Mouse (Mus musculus): ENCODE measurements around the gene Olfr1367. TPM values are rescaled to one million over a fixed set of nuclear protein-coding genes. Genes with fewer than 3 reads are reported as not detected.

Gene Olfr1367
- polyA plus RNA-seq (2012; rRNA removed): not detected in 2 replicates

DNA sequence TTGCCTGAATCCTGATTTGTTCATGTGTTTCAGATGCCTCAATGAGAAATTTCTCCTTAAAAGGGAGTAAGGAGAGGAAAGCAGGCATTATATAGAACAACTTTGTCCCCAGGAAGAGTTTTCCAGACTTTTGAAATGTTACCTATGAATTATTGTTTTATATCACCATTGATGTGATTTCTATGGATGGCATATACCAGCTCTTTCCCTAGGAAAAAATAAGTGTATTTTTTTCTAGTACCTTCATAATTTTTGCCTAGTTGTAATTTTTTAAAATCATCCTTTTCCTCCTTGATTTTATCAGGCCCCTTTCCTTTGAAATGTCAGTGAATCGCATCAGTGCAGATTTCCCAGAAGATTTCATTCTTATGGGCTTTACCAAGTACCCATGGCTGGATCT is at the start of gene Olfr1367:
Olfr1367 (plus strand) TSS at position 301 of the 400 bp plus-strand sequence.
- DNase-seq (ENCODE audit: extremely low spot score in 1 of 2, low spot score in 1 of 2): no peak

DNA sequence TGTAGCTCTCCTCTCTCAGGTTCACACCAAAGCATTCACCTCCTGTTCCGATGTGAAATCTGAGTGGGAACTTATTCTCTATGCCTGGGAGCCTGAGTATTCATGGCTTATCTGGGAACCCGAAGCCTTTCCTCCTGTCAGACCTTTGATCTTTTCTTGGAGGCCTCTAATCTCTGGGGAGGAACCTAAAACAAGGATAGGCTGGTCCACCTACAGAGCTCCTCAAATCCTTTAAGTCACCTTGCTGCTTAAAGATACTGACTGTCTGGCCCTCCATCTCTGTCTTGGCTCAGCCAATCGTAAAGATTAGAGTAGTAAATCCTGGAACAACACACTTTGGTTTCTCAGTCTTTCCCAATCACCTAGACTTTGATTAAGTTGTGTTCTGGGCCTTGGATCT is 48.2 kb upstream of the Olfr1367 start:
- DNase-seq (ENCODE audit: extremely low spot score in 1 of 2, low spot score in 1 of 2): no peak

DNA sequence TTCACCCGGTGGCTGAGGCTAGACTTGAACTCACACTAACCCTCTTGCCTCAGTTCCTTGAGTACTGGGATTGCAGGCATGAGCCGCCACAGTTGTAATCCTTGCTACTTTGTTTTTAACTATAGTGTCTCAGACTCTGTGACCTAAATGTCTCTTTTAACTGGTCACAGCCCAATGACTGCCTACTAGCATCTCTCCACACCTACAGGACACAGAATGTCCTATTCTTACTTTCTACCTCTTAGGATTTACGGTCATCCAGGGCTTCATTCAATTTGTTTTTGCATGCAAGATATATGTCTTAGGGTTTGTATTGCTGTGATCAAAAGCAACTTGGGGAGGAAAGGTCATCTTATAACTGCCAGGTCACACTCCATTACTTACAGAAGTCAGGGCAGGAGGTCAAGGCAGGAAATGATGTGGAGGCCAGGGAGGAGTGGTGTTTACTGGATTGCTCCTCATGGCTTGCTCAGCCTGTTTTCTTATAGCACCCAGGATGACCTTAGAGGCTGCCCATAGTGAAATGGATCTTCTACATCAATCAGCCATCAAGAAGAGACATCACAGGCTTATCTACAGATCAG is 42.1 kb upstream of the Olfr1367 start:
- no peak for DNase-seq (ENCODE audit: extremely low spot score in 1 of 2, low spot score in 1 of 2)

DNA sequence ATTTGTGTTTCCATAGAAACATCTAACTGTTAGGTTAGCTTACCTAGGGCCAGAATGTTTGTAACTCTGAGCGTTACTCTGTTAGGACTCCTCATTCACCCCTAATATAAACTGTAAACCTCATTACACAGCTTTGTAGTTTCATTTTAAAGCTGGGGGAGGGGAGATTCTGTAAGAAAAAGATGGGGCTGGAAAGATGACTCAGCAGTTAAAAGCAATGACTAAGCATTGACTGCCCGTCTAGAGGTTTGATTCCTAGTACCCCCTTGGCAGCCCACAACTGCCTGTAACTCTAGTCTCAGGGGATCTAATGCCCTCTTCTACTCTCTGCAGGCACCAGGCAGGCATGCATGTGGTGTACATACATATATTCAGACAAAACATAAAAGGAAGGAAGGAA is 36.9 kb upstream of the Olfr1367 start:
- no peak for DNase-seq (ENCODE audit: extremely low spot score in 1 of 2, low spot score in 1 of 2)

DNA sequence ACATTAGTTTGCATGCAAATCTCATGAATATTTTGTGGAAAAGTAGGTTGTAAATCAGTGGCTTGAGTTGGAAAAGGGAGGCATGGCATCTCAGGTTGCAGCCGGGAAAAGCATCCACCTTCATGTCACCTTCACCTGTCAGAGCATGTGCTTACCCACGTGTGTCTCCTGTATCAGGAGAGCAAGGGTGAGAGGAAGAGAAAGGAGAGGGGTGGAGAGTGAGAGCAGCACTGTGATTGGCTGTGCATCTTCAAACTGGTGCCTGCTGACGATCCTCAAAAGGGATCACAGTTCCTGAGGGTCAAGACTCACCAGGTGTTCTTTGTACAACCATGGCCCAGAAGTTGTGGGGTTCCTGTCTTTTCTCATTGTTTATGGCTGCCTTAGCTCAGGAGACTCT is 34.8 kb upstream of the Olfr1367 start, which contains the start of gene Gpx6:
Gpx6 (plus strand) TSS at position 200 of the 400 bp plus-strand sequence.
- DNase-seq (ENCODE audit: extremely low spot score in 1 of 2, low spot score in 1 of 2): no peak

DNA sequence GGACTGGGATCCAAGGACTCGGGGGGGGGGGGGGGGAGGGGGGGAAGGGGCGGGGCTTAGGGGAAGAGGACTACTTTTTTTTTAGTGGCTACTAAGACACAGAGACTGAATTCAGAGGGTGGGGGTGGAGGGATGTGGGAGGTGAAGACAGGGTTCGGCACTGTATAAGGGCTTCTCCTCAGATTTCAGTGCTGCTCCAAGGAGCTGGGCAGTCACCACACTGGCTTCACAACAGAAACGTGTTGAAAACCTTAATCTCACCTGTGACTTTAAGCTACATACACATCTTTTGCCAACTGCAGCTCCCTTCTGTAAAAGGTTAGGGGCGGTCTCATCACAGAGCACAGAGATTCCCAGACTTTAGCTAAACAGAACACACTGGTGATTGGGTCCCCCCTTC is 33.9 kb upstream of the Olfr1367 start:
- DNase-seq (ENCODE audit: extremely low spot score in 1 of 2, low spot score in 1 of 2): no peak

DNA sequence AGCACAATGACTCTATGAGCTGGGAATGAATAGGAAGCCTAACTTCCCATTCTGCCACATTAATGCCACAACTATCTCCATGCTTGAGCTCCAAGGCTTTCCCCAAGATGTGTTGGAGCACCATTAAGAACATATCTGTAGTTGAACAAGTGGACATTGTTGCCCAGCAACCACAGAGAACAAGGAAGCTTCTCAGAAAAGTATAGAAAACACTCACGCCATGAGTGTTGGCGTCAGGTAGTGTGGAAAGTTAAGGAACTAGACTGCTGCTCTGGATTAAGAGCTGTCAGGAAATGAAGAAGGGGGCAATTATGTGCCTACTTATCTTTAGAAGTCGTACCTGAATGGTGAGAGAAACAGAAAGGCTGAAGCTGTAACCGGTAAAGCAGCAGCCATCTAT is 32.8 kb upstream of the Olfr1367 start:
- DNase-seq (ENCODE audit: extremely low spot score in 1 of 2, low spot score in 1 of 2): no peak

DNA sequence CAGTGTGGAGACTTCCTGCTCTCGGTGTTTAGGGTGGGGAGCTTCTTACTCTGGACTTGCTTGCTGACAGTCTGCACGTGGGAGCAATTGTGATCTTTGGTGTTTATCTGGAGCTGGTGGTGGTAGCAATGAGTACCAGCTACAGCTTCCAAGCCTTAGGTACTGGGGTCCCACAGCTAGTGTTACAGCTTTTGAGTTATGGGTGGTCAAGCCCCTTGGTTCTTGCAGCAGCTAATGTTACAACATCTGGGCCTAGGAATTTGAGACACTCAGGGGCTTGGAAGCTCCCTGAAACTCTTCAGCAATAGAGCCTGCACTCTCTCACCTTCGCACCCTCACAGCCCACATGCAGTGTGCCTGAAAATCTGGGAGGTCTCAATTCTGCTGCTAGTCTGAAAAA is 26.4 kb upstream of the Olfr1367 start:
- no peak for DNase-seq (ENCODE audit: extremely low spot score in 1 of 2, low spot score in 1 of 2)

- DNase-seq (ENCODE audit: extremely low spot score in 1 of 2, low spot score in 1 of 2): peak in 1 of 2 experiments; percentile 45
Observed at GRCm38 (mm10) chr13:21321890-21322494, 24.7 kb upstream of the Olfr1367 start.

DNA sequence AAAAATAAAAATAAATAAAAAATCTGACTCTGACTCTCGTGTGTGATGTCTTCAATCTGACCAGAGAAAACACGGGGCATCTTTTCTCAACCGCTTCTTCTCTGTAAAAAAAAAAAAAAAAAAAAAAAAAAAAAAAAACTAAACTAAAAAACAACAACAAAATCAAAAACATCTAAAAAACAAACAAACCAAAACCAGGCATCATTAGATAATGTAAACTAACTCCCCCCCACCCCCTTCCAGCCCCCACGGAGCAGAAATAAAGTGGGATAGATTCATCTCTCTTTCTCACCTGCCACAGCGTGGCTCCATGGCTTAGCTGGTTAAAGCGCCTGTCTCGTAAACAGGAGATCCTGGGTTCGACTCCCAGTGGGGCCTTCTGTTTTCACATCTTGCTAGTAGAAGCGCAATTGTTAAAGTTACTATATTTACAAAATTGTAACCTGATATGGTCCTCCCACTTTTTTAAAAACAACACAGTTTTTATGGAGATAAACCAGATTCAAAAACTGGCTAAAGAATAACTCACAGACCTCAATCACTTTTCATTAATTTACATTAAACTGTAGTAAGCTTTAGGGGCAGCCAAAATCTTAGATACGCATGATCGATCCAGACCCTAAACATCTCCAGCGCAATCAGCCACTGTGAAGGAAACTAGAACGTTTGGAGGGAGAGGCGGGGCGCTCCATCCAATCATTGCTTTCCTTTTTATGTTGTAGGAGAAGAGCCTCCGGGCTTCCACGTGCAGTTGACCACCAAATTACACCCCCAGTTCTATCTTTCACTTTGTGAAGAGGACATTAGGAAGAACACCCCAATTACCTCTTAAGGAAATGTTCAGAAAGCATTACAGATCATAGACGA is 24.0 kb upstream of the Olfr1367 start:
- DNase-seq (ENCODE audit: extremely low spot score in 1 of 2, low spot score in 1 of 2): peak in 1 of 2 experiments; percentile 89

DNA sequence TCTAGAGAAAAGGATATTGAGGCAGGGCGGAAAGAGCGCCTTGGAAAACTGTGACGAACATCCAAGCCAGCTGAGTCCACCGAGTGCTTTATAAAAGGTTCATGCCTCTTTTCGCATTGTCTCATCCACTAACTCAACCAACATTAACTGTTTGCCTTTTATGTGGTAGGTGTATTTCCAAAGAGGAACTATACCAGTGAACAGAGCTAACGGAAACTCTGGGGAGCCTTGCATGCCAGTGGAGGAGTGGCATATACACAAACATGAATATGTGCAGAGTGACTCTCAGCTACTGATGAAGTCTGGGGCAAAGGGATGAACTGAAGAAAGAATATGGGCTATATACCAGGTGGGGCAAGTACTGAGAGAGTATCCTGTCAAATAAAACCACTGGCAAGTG is 23.3 kb upstream of the Olfr1367 start:
- DNase-seq (ENCODE audit: extremely low spot score in 1 of 2, low spot score in 1 of 2): no peak

DNA sequence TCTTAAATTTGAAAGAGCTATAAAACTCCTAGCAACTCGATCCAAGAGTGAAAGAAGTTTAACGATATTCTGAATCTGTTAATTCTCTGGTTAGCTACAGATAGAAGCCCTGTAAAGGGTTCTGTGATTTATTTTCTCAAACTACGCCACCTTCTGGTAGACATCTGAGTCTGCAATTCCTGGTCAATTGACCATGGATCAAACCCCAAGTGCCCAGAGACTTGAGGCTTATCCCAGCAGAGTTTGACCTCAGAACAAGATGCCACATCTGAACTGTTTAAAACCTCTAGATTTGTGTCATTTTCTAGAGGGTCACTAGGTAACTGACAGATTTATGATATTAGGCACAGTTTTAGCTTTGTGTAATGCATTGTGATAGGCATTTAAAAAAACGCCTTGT is 20.5 kb upstream of the Olfr1367 start:
- peak in 1 of 2 experiments; percentile 45 for DNase-seq (ENCODE audit: extremely low spot score in 1 of 2, low spot score in 1 of 2)

GRCm38 (mm10) chr13:21326657-21327211 is 20.0 kb upstream of the Olfr1367 start:
- peak; percentile 26 to 92 for DNase-seq (ENCODE audit: extremely low spot score in 1 of 2, low spot score in 1 of 2)

DNA sequence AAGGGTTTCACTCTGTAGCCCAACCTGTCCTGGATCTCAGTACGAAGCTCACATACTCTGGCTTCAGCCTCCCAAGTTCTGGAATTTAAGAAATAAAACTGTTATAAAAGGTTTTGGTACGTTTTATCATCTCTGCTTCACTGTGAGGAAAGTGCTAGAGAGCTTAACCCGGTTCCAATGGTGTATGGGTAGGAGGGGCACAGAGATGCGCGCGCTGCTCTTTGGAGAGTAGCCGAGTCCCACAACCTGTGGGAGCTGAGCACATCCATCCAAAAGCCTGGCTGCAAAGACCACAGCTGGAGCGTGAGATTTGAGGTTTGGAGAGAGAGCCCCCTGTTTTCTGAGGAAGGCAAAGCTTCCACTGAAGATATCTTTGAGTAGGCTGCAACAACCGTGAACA is 19.3 kb upstream of the Olfr1367 start:
- DNase-seq (ENCODE audit: extremely low spot score in 1 of 2, low spot score in 1 of 2): peak in 1 of 2 experiments; percentile 17

GRCm38 (mm10) chr13:21350593-21350992 is 3.9 kb downstream of the Olfr1367 start:
- no peak for DNase-seq (ENCODE audit: extremely low spot score in 1 of 2, low spot score in 1 of 2)

DNA sequence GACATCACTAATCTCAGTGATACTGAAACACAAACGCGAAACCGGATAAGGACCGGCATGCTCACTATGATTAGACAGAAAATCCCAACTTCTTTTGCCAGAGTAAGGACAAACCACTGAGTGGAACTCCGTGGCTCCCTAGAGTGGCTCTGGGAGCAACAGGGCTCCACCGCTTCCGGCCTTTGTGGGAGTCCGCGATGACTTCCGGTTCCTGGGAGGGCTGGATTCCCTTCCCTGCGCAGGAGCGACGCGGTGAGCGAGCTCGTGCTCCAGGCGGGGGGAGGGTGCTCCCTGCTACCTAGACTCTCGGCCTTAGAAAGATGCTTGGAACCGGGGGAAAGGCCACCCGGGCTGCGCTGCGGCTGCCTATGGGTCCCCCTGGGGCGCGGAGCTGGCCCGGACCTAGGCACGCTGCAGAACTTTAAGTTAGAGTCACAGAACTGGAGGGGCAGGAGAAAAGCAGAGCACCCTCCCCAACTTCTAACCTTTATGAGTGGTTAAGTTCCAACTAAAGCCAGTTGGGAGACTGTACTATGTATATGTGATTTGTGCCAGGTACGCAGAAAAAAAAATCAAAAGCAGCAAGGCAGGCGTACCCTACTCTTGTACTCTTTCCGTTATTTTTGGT is 16.0 kb downstream of the Olfr1367 start, which contains the start of gene Zscan12:
Zscan12 (plus strand) TSS at position 200 of the 628 bp plus-strand sequence.
- DNase-seq (ENCODE audit: extremely low spot score in 1 of 2, low spot score in 1 of 2): peak; percentile 87 to 94

- DNase-seq (ENCODE audit: extremely low spot score in 1 of 2, low spot score in 1 of 2): no peak
Observed at GRCm38 (mm10) chr13:21363719-21364118, 17.0 kb downstream of the Olfr1367 start.

- no peak for DNase-seq (ENCODE audit: extremely low spot score in 1 of 2, low spot score in 1 of 2)
Observed at GRCm38 (mm10) chr13:21366635-21367034, 19.9 kb downstream of the Olfr1367 start.

DNA sequence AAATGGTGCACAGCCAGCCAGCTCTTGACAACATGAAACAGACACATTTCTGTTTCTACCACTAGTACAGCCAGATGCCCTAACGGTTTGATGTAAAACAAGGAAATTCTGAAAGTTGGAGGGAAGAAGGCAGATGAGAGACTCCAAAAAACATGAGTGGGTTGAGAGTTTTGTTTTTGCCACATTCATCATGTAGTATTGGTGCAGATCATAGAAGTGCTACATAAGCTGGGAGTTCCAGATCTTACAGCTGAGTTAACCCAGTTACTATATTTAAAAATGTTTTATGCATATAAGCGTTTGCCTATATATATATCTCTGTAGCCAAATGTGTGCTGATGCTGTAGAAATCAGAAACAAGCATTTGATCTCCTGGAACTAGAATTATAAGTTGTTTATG is 26.0 kb downstream of the Olfr1367 start:
- peak; percentile 10 to 19 for DNase-seq (ENCODE audit: extremely low spot score in 1 of 2, low spot score in 1 of 2)

- no peak for DNase-seq (ENCODE audit: extremely low spot score in 1 of 2, low spot score in 1 of 2)
Observed at GRCm38 (mm10) chr13:21377773-21378172, 31.1 kb downstream of the Olfr1367 start.

DNA sequence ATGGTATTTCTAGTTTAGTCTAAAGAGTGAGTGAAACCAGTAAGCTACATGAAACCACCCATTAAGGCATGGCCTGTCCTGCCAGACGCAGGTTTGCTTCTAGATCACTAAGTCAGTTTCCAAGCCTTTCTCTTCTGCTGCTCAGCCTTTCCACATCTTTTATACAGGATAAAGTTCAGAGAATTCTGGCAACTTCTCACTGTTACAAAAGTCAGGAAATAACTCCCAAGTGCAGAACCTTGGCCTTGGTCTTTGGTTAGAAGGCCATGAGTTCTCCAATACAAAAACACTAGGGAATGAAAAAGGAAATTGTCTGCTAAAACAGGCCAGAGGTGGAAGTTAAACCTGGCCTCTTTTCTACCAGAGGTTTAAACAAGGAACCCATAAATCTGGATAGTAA is 48.5 kb downstream of the Olfr1367 start:
- DNase-seq (ENCODE audit: extremely low spot score in 1 of 2, low spot score in 1 of 2): no peak

Data from frontal cortex, adult 2 months (tissue).